Mouse (Mus musculus): ENCODE results near the gene Dnah1. TPM values are rescaled to one million over a fixed set of nuclear protein-coding genes. Genes with fewer than 3 reads are reported as not detected.

Dnah1 gene
- polyA plus RNA-seq, 1 experiment from 2014 or later = 1.5 TPM

- Histone ChIP-seq H3K9me3 (replicated peaks; ENCODE audit: control insufficient read depth, low read length) (no peaks in the 10 kb centered on the region), H3K36me3 (ENCODE audit: control insufficient read depth, insufficient read depth, low read length) (no peaks in the 10 kb centered on the region), H3K4me2 (no peak overlapping the region), H3K27me3 (ENCODE audit: control insufficient read depth, insufficient read depth, low read length) (0 out of 2 replicates have a peak, but pooled peaks cover 3% of the 10 kb centered on the region), H3K27ac (ENCODE audit: low read depth, low read length) (no peak overlapping the region), H3K4me3 (ENCODE audit: low read depth, low read length) (no peak overlapping the region), H3K4me1 (ENCODE audit: control insufficient read depth, insufficient read depth, low read length) (no peaks in the 10 kb centered on the region), H3K9ac (ENCODE audit: low read depth, low read length) (no peak overlapping the region)
- 70% methylated on average over 7 of the region's 7 CpGs for WGBS (ENCODE audit: insufficient replicate concordance)
- ATAC-seq (replicated peaks; ENCODE audit: insufficient number of reproducible peaks, low FRiP score, low TSS enrichment) = no peak
These were observed 3.1 kb upstream of the Dnah1 start for GRCm38 (mm10) chr14:31326770-31327169.

GRCm38 (mm10) chr14:31325551-31325950 is 1.9 kb upstream of the Dnah1 start:
- Histone ChIP-seq H3K27ac (ENCODE audit: low read depth, low read length) (no peak overlapping the region), H3K27me3 (ENCODE audit: control insufficient read depth, insufficient read depth, low read length) (0 out of 2 replicates have a peak, but pooled peaks cover under 1% of the 10 kb centered on the region), H3K9ac (ENCODE audit: low read depth, low read length) (no peak overlapping the region), H3K9me3 (replicated peaks; ENCODE audit: control insufficient read depth, low read length) (no peaks in the 10 kb centered on the region), H3K4me1 (ENCODE audit: control insufficient read depth, insufficient read depth, low read length) (no peaks in the 10 kb centered on the region), H3K36me3 (ENCODE audit: control insufficient read depth, insufficient read depth, low read length) (no peaks in the 10 kb centered on the region), H3K4me2 (no peak overlapping the region), H3K4me3 (ENCODE audit: low read depth, low read length) (no peak overlapping the region)
- ATAC-seq (replicated peaks; ENCODE audit: insufficient number of reproducible peaks, low FRiP score, low TSS enrichment) = no peak
- 52% methylated on average over 5 of the region's 5 CpGs for WGBS (ENCODE audit: insufficient replicate concordance)

- no peak overlapping the region for H3K27ac ChIP-seq (ENCODE audit: low read depth, low read length)
- no peak overlapping the region for H3K4me3 ChIP-seq (ENCODE audit: low read depth, low read length)
- H3K9me3 ChIP-seq (replicated peaks; ENCODE audit: control insufficient read depth, low read length) = no peaks in the 10 kb centered on the region
- no peak for ATAC-seq (replicated peaks; ENCODE audit: insufficient number of reproducible peaks, low FRiP score, low TSS enrichment)
- H3K36me3 ChIP-seq (ENCODE audit: control insufficient read depth, insufficient read depth, low read length) = no peaks in the 10 kb centered on the region
- 59% methylated on average over 10 of the region's 10 CpGs for WGBS (ENCODE audit: insufficient replicate concordance)
- H3K9ac ChIP-seq (ENCODE audit: low read depth, low read length) = no peak overlapping the region
- H3K27me3 ChIP-seq (ENCODE audit: control insufficient read depth, insufficient read depth, low read length) = no peaks in the 10 kb centered on the region
- H3K4me1 ChIP-seq (ENCODE audit: control insufficient read depth, insufficient read depth, low read length) = no peaks in the 10 kb centered on the region
- H3K4me2 ChIP-seq = no peak overlapping the region
These were observed 1.2 kb upstream of the Dnah1 start for GRCm38 (mm10) chr14:31324851-31325250.

GRCm38 (mm10) chr14:31323189-31323588 is 507 bp downstream of the Dnah1 start:
- Histone ChIP-seq H3K36me3 (ENCODE audit: control insufficient read depth, insufficient read depth, low read length) (no peaks in the 10 kb centered on the region), H3K4me1 (ENCODE audit: control insufficient read depth, insufficient read depth, low read length) (no peaks in the 10 kb centered on the region), H3K9me3 (replicated peaks; ENCODE audit: control insufficient read depth, low read length) (no peaks in the 10 kb centered on the region), H3K4me3 (ENCODE audit: low read depth, low read length) (peak overlapping the region; percentile 41), H3K9ac (ENCODE audit: low read depth, low read length) (peak overlapping the region; percentile 39), H3K27me3 (ENCODE audit: control insufficient read depth, insufficient read depth, low read length) (no peaks in the 10 kb centered on the region), H3K4me2 (peak overlapping the region; percentile 69), H3K27ac (ENCODE audit: low read depth, low read length) (no peak overlapping the region)
- no peak for ATAC-seq (replicated peaks; ENCODE audit: insufficient number of reproducible peaks, low FRiP score, low TSS enrichment)
- WGBS (ENCODE audit: insufficient replicate concordance) = 83% methylated on average over 4 of the region's 4 CpGs

GRCm38 (mm10) chr14:31322191-31322590 is 1.5 kb downstream of the Dnah1 start:
- Histone ChIP-seq H3K4me2 (no peak overlapping the region), H3K9ac (ENCODE audit: low read depth, low read length) (no peak overlapping the region), H3K27me3 (ENCODE audit: control insufficient read depth, insufficient read depth, low read length) (no peaks in the 10 kb centered on the region), H3K4me3 (ENCODE audit: low read depth, low read length) (no peak overlapping the region), H3K27ac (ENCODE audit: low read depth, low read length) (no peak overlapping the region), H3K4me1 (ENCODE audit: control insufficient read depth, insufficient read depth, low read length) (no peaks in the 10 kb centered on the region), H3K36me3 (ENCODE audit: control insufficient read depth, insufficient read depth, low read length) (no peaks in the 10 kb centered on the region), H3K9me3 (replicated peaks; ENCODE audit: control insufficient read depth, low read length) (no peaks in the 10 kb centered on the region)
- 85% methylated on average over 3 of the region's 3 CpGs for WGBS (ENCODE audit: insufficient replicate concordance)
- ATAC-seq (replicated peaks; ENCODE audit: insufficient number of reproducible peaks, low FRiP score, low TSS enrichment) = no peak

GRCm38 (mm10) chr14:31321181-31321580 is 2.5 kb downstream of the Dnah1 start:
- H3K9me3 ChIP-seq (replicated peaks; ENCODE audit: control insufficient read depth, low read length) = no peaks in the 10 kb centered on the region
- no peak overlapping the region for H3K9ac ChIP-seq (ENCODE audit: low read depth, low read length)
- H3K4me3 ChIP-seq (ENCODE audit: low read depth, low read length) = no peak overlapping the region
- no peaks in the 10 kb centered on the region for H3K27me3 ChIP-seq (ENCODE audit: control insufficient read depth, insufficient read depth, low read length)
- 78% methylated on average over 11 of the region's 11 CpGs for WGBS (ENCODE audit: insufficient replicate concordance)
- H3K4me1 ChIP-seq (ENCODE audit: control insufficient read depth, insufficient read depth, low read length) = no peaks in the 10 kb centered on the region
- H3K4me2 ChIP-seq = no peak overlapping the region
- H3K36me3 ChIP-seq (ENCODE audit: control insufficient read depth, insufficient read depth, low read length) = no peaks in the 10 kb centered on the region
- no peak overlapping the region for H3K27ac ChIP-seq (ENCODE audit: low read depth, low read length)
- ATAC-seq (replicated peaks; ENCODE audit: insufficient number of reproducible peaks, low FRiP score, low TSS enrichment) = no peak

GRCm38 (mm10) chr14:31319546-31319945 is 4.2 kb downstream of the Dnah1 start:
- WGBS (ENCODE audit: insufficient replicate concordance) = 64% methylated on average over 10 of the region's 10 CpGs
- Histone ChIP-seq H3K27ac (ENCODE audit: low read depth, low read length) (no peak overlapping the region), H3K9ac (ENCODE audit: low read depth, low read length) (no peak overlapping the region), H3K27me3 (ENCODE audit: control insufficient read depth, insufficient read depth, low read length) (0 out of 2 replicates have a peak, but pooled peaks cover 3% of the 10 kb centered on the region), H3K4me2 (no peak overlapping the region), H3K36me3 (ENCODE audit: control insufficient read depth, insufficient read depth, low read length) (no peaks in the 10 kb centered on the region), H3K9me3 (replicated peaks; ENCODE audit: control insufficient read depth, low read length) (no peaks in the 10 kb centered on the region), H3K4me1 (ENCODE audit: control insufficient read depth, insufficient read depth, low read length) (no peaks in the 10 kb centered on the region), H3K4me3 (ENCODE audit: low read depth, low read length) (no peak overlapping the region)
- no peak for ATAC-seq (replicated peaks; ENCODE audit: insufficient number of reproducible peaks, low FRiP score, low TSS enrichment)

- Histone ChIP-seq H3K4me1 (ENCODE audit: control insufficient read depth, insufficient read depth, low read length) (no peaks in the 10 kb centered on the region), H3K27me3 (ENCODE audit: control insufficient read depth, insufficient read depth, low read length) (0 out of 2 replicates have a peak, but pooled peaks cover 3% of the 10 kb centered on the region), H3K36me3 (ENCODE audit: control insufficient read depth, insufficient read depth, low read length) (no peaks in the 10 kb centered on the region), H3K9ac (ENCODE audit: low read depth, low read length) (no peak overlapping the region), H3K4me3 (ENCODE audit: low read depth, low read length) (no peak overlapping the region), H3K27ac (ENCODE audit: low read depth, low read length) (no peak overlapping the region), H3K4me2 (no peak overlapping the region), H3K9me3 (replicated peaks; ENCODE audit: control insufficient read depth, low read length) (no peaks in the 10 kb centered on the region)
- WGBS (ENCODE audit: insufficient replicate concordance) = 72% methylated on average over 3 of the region's 3 CpGs
- no peak for ATAC-seq (replicated peaks; ENCODE audit: insufficient number of reproducible peaks, low FRiP score, low TSS enrichment)
These were observed 5.9 kb downstream of the Dnah1 start for GRCm38 (mm10) chr14:31317754-31318153.

GRCm38 (mm10) chr14:31316613-31317012 is 7.1 kb downstream of the Dnah1 start:
- Histone ChIP-seq H3K9ac (ENCODE audit: low read depth, low read length) (no peak overlapping the region), H3K4me3 (ENCODE audit: low read depth, low read length) (no peak overlapping the region), H3K27ac (ENCODE audit: low read depth, low read length) (no peak overlapping the region), H3K4me2 (no peak overlapping the region), H3K4me1 (ENCODE audit: control insufficient read depth, insufficient read depth, low read length) (no peaks in the 10 kb centered on the region), H3K36me3 (ENCODE audit: control insufficient read depth, insufficient read depth, low read length) (no peaks in the 10 kb centered on the region), H3K9me3 (replicated peaks; ENCODE audit: control insufficient read depth, low read length) (no peaks in the 10 kb centered on the region), H3K27me3 (ENCODE audit: control insufficient read depth, insufficient read depth, low read length) (0 out of 2 replicates have a peak, but pooled peaks cover 3% of the 10 kb centered on the region)
- 78% methylated on average over 12 of the region's 12 CpGs for WGBS (ENCODE audit: insufficient replicate concordance)
- no peak for ATAC-seq (replicated peaks; ENCODE audit: insufficient number of reproducible peaks, low FRiP score, low TSS enrichment)
